ENCODE assay signal across 9 mouse cellular contexts in the genomic region with DNA sequence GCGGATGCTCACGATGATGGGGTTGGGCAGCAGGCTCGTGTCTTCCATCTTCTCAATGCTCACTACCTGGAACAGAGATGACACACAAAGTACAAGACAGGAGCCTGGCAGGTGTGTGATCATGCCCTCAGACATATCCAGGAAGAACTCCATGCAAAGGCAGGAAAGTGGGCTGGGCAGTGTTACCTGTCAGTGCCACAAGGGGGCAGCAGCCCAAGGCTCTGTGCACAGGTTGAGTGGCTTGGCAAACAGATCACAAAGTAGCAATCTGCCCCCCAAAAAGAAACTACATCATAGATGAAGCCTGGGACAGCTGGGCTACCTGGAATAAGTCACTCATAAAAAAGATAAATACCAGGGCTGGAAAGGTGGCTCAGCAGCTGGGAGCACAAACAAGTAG. TPM values are rescaled to one million over a fixed set of nuclear protein-coding genes. Genes with fewer than 3 reads are reported as not detected.
DNase-seq lines count a peak whose midpoint lies in the region; ATAC-seq and TF ChIP-seq lines count a peak whose summit lies in the region.
"Had no signal": no experiment of that assay in that cellular context is flagged by ENCODE, and none has a peak within 500 bp of the region (broad histone marks: within the 10 kb centered on the region; RNA-seq: fewer than 3 reads in every experiment).

No protein-coding gene starts in this region.

- WGBS in hindbrain, postnatal 0 days = 60% methylated on average over 3 of the region's 3 CpGs
- 50% methylated on average over 3 of the region's 3 CpGs for WGBS in midbrain, embryonic 12.5 days

- peak; percentile 97 for TF ChIP-seq CTCF in hindbrain, postnatal 0 days (IDR thresholded peaks at IDR 0.05; ENCODE audit: low read depth)

- peaks cover 5% of the 10 kb centered on the region; the same call in 1 of the 2 replicates for H3K36me3 ChIP-seq in hindbrain, postnatal 0 days (ENCODE audit: insufficient read depth, low read length)
- H3K36me3 ChIP-seq in midbrain, embryonic 12.5 days = 0 out of 2 replicates have a peak, but pooled peaks cover under 1% of the 10 kb centered on the region
- H3K36me3 ChIP-seq: limb, embryonic 12.5 days had no signal

- peak; percentile 69 for DNase-seq in R1 (ENCODE audit: low read depth, low spot score)
- DNase-seq in cerebellum, adult 9-10 months = peak; percentile 90
- DNase-seq in frontal cortex, postnatal 25 days (ENCODE audit: low spot score in 2 of 2) = peak; percentile 74 to 76
- DNase-seq in hindbrain, postnatal 0 days (ENCODE audit: low spot score) = peak; percentile 84
- peak; percentile 77 to 87 for DNase-seq in left cerebral cortex, postnatal 14 days (ENCODE audit: low spot score in 2 of 2)
- peak; percentile 81 for DNase-seq in right cerebral cortex, postnatal 4 days
- DNase-seq in yolk sac, embryonic 10.5 days (ENCODE audit: low spot score) = peak; percentile 53

- intact Hi-C loops in left cerebral cortex, postnatal 14 days (cut with DNase I) = loop anchor here (5.0 kb wide), 2 partner anchors 110 to 130 kb away; no protein-coding TSS in a partner anchor

- H3K27ac ChIP-seq in hindbrain, postnatal 0 days = no peak overlapping the region
- no peak overlapping the region for H3K27ac ChIP-seq in midbrain, embryonic 12.5 days (replicated peaks)
- H3K27ac ChIP-seq: limb, embryonic 12.5 days had no signal

- no peaks in the 10 kb centered on the region for H3K9me3 ChIP-seq in hindbrain, postnatal 0 days (ENCODE audit: low read length)
- peaks cover 2% of the 10 kb centered on the region; the same call in 1 of the 2 replicates for H3K9me3 ChIP-seq in midbrain, embryonic 12.5 days

- H3K4me3 ChIP-seq in hindbrain, postnatal 0 days (ENCODE audit: low read length) = no peak overlapping the region
- H3K4me3 ChIP-seq in midbrain, embryonic 12.5 days = no peak overlapping the region
- H3K4me3 ChIP-seq: limb, embryonic 12.5 days had no signal

- no peaks in the 10 kb centered on the region for H3K4me1 ChIP-seq in hindbrain, postnatal 0 days (ENCODE audit: insufficient read depth, low read length)
- no peaks in the 10 kb centered on the region for H3K4me1 ChIP-seq in midbrain, embryonic 12.5 days

- ATAC-seq in hindbrain, postnatal 0 days = peak; percentile 56
- ATAC-seq in midbrain, embryonic 12.5 days (ENCODE audit: low FRiP score, low read depth) = peak; percentile 49; the same call in 1 of the 2 replicates

- H3K27me3 ChIP-seq in hindbrain, postnatal 0 days (ENCODE audit: insufficient read depth, low read length) = no peaks in the 10 kb centered on the region
- H3K27me3 ChIP-seq in midbrain, embryonic 12.5 days = no peaks in the 10 kb centered on the region

- no peak overlapping the region for H3K4me2 ChIP-seq in hindbrain, postnatal 0 days (ENCODE audit: low read depth, low read length)
- H3K4me2 ChIP-seq in midbrain, embryonic 12.5 days (replicated peaks) = no peak overlapping the region
- H3K4me2 ChIP-seq: limb, embryonic 12.5 days had no signal

- H3K9ac ChIP-seq in hindbrain, postnatal 0 days (replicated peaks; ENCODE audit: low read length) = no peak overlapping the region
- H3K9ac ChIP-seq in midbrain, embryonic 12.5 days (replicated peaks) = no peak overlapping the region
- H3K9ac ChIP-seq: limb, embryonic 12.5 days had no signal

RNA-seq across cellular contexts. Expression of a gene that starts 24.5 kb away (rescaled TPM):
- 207 and 299 TPM in 2 replicates for total RNA-seq in hindbrain, postnatal 0 days (2014; rRNA removed)
- polyA plus RNA-seq in hindbrain, postnatal 0 days (2015; fragmentation: Nextera tagmentation; extraction: Ambion mirVana) = 353 and 367 TPM in 2 replicates
- total RNA-seq in left cerebral cortex, postnatal 14 days (2021) = 100 to 1,000 TPM; 398 to 437 TPM
- polyA plus RNA-seq in midbrain, embryonic 12.5 days (2016; fragmentation: Nextera tagmentation; extraction: Ambion mirVana) = 371 and 423 TPM in 2 replicates
